Mouse (Mus musculus) T-helper 1 cell (primary cell): ENCODE results near the gene Olfml2a.

Source experiments
- in situ Hi-C: fragments of 300-600 bp; cut with MboI, MseI; formaldehyde crosslinking; loops from one replicate; pipeline ENCODE4 v1.15.1; 2025; ENCODE audit warnings: high pct_unique_total_duplicates

Olfml2a gene

GRCm38 (mm10) chr2:38937396-38937795 is 5.6 kb downstream of the Olfml2a start:
- in situ Hi-C loops = loop anchor here (10.0 to 25.0 kb wide), 2 partner anchors 127 to 1500 kb away; partner anchors contain the start of genes Golga1, Rabgap1, Zbtb26 and Zbtb6

- in situ Hi-C loops = loop anchor here (10.0 to 25.0 kb wide), 2 partner anchors 127 to 1501 kb away; partner anchors contain the start of genes Golga1, Rabgap1, Zbtb26 and Zbtb6
Measured at GRCm38 (mm10) chr2:38938007-38938406, 6.2 kb downstream of the Olfml2a start.

- in situ Hi-C loops = loop anchor here (10.0 to 25.0 kb wide), 2 partner anchors 126 to 1502 kb away; partner anchors contain the start of genes Golga1, Rabgap1, Zbtb26 and Zbtb6
Measured at GRCm38 (mm10) chr2:38939047-38939446, 7.3 kb downstream of the Olfml2a start.

GRCm38 (mm10) chr2:38941426-38941825 is 9.6 kb downstream of the Olfml2a start:
- in situ Hi-C loops = loop anchor here (25.0 kb wide), 1 partner anchor 1504 kb away; the partner anchor contains the start of genes Rabgap1, Zbtb26 and Zbtb6

GRCm38 (mm10) chr2:38941898-38942297 is 10.1 kb downstream of the Olfml2a start:
- in situ Hi-C loops = loop anchor here (25.0 kb wide), 1 partner anchor 1505 kb away; the partner anchor contains the start of genes Rabgap1, Zbtb26 and Zbtb6

- in situ Hi-C loops = loop anchor here (25.0 kb wide), 1 partner anchor 1506 kb away; the partner anchor contains the start of genes Rabgap1, Zbtb26 and Zbtb6
Measured at GRCm38 (mm10) chr2:38943161-38943560, 11.4 kb downstream of the Olfml2a start.

GRCm38 (mm10) chr2:38943977-38944376 is 12.2 kb downstream of the Olfml2a start:
- in situ Hi-C loops = loop anchor here (25.0 kb wide), 1 partner anchor 1507 kb away; the partner anchor contains the start of genes Rabgap1, Zbtb26 and Zbtb6

- in situ Hi-C loops = loop anchor here (25.0 kb wide), 1 partner anchor 1507 kb away; the partner anchor contains the start of genes Rabgap1, Zbtb26 and Zbtb6
Measured at GRCm38 (mm10) chr2:38944460-38945161, 12.8 kb downstream of the Olfml2a start.

- in situ Hi-C loops = loop anchor here (25.0 kb wide), 1 partner anchor 1510 kb away; the partner anchor contains the start of genes Rabgap1, Zbtb26 and Zbtb6
Measured at GRCm38 (mm10) chr2:38947566-38947965, 15.8 kb downstream of the Olfml2a start.

- in situ Hi-C loops = no loop called here
Measured at GRCm38 (mm10) chr2:38950281-38950719, 18.5 kb downstream of the Olfml2a start.

GRCm38 (mm10) chr2:38953152-38953883 is 21.5 kb downstream of the Olfml2a start:
- in situ Hi-C loops = no loop called here

GRCm38 (mm10) chr2:38956062-38956461 is 24.3 kb downstream of the Olfml2a start:
- in situ Hi-C loops = no loop called here

GRCm38 (mm10) chr2:38957671-38958223 is 26.0 kb downstream of the Olfml2a start:
- in situ Hi-C loops = no loop called here

- in situ Hi-C loops = no loop called here
Measured at GRCm38 (mm10) chr2:38964198-38964597, 32.4 kb downstream of the Olfml2a start.

- in situ Hi-C loops = no loop called here
Measured at GRCm38 (mm10) chr2:38969650-38970049, 37.9 kb downstream of the Olfml2a start.

GRCm38 (mm10) chr2:38970057-38970456 is 38.3 kb downstream of the Olfml2a start:
- in situ Hi-C loops = no loop called here

GRCm38 (mm10) chr2:38973223-38973622 is 41.4 kb downstream of the Olfml2a start:
- in situ Hi-C loops = no loop called here

GRCm38 (mm10) chr2:38973701-38974100 is 41.9 kb downstream of the Olfml2a start:
- in situ Hi-C loops = no loop called here

- in situ Hi-C loops = no loop called here
Measured at GRCm38 (mm10) chr2:38974171-38974570, 42.4 kb downstream of the Olfml2a start.

- in situ Hi-C loops = no loop called here
Measured at GRCm38 (mm10) chr2:38975181-38975580, 43.4 kb downstream of the Olfml2a start.
